Mouse (Mus musculus): ENCODE data around the gene Dnmt3c.

- TF ChIP-seq POLR2A (IDR thresholded peaks at IDR 0.05; ENCODE audit: borderline replicate concordance, extremely low read depth, low read depth, low read length) (no peak), CTCF (IDR thresholded peaks at IDR 0.05; ENCODE audit: insufficient read depth, low read length) (no peak)
Measured at GRCm38 (mm10) chr2:153778638-153779362, 82.3 kb downstream of the Dnmt3c start.
